Mouse (Mus musculus) bone marrow, adult 2 months (tissue): Measurements from ENCODE around the gene Fastkd3.

Experiments used
- CTCF ChIP-seq: fragments of 200-500 bp; IDR thresholded peaks from 2 replicates; pipeline ENCODE4 v1.5.1; 2011; ENCODE audit warnings: low read length, control low read depth; ENCODE audit not compliant: control insufficient read depth, insufficient read depth
- POLR2A ChIP-seq: fragments of 200-500 bp; IDR thresholded peaks from 2 replicates; pipeline ENCODE4 v1.6.1; 2011; ENCODE audit warnings: low read depth, mild to moderate bottlenecking, control low read depth, low read length, borderline replicate concordance; ENCODE audit not compliant: control insufficient read depth

DNA sequence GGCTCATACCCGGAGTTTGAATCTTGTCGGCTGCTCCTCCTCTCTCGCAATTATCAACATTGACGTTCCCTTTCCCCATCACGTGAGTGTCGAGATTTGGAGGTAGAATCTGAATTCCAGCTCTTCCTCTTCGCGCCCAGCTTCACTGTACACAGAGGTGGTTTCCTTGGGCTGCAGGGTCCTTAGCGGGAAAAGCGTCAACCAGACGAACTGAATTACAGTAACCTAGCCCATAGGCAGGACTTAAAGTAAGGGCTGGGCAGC, 415 bp downstream of the Fastkd3 start:
- TF ChIP-seq CTCF = no peak
- TF ChIP-seq POLR2A = no peak
